Mouse (Mus musculus): ENCODE data around the gene Fh1. TPM values are rescaled to one million over a fixed set of nuclear protein-coding genes. Genes with fewer than 3 reads are reported as not detected.

The Fh1 gene
- polyA plus RNA-seq, 1 experiment from 2014 or later = 78.5 TPM

DNA sequence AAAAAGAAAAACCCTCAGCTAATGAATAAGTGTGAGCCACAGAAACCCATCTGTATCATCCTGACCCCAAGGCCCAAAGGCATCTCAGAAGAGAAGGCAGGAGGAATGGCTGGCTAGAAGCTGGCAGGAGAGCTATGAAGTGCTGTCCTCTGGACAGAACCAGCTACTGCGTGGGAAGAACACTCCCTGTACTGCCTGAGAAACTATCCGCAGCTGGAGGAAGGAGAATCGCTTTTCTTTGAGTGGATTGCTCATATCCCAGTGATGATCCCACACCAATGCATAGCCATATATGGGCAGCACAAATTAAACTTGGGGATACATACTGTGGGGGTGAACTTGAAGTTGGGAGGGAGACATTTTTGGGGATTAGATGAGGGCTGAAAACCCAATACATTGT is 16.7 kb downstream of the Fh1 start:
- peaks cover 44% of the 10 kb centered on the region for H3K36me3 ChIP-seq
- no peak overlapping the region for H3K9ac ChIP-seq
- H3K4me1 ChIP-seq = no peaks in the 10 kb centered on the region
- ATAC-seq (ENCODE audit: low FRiP score, low read depth) = no peak
- H3K4me3 ChIP-seq = no peak overlapping the region
- H3K9me3 ChIP-seq = no peaks in the 10 kb centered on the region
- H3K4me2 ChIP-seq (replicated peaks) = no peak overlapping the region
- H3K27me3 ChIP-seq (replicated peaks) = no peaks in the 10 kb centered on the region
- WGBS = over 99% methylated on average over 3 of the region's 3 CpGs
- H3K27ac ChIP-seq = no peak overlapping the region

DNA sequence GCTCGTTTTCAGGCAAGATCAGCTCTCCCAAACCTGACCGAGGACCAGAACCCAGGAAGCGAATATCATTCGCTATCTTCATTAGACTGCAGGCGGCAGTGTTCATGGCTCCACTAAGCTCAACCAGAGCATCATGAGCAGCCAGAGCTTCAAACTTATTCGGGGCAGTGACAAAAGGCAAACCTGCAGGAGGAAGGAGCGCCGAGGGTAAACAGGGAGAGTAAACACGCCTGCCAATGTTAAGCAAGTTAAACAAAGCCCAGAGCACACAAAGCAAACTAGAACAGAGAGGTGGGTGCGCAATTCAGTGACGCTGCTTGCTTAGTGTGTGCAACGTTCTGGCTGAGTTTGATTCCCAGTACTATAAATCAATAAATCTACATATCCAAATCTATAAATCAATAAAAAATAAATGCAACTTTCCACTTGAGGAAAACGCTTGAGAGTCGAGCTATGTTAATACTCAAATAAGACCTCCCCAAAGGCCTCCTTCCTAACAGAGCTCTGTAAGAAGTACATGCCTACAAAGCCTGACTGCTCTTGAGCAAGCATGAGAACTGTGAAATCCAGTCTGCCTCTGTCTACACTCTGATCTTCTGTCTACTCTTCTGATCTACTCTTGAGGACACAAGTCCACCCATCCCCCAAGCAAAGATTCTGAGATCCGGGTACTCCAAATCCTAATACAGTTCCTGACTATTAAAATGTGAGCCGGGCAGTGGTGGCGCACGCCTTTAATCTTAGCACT is 17.4 kb downstream of the Fh1 start:
- H3K36me3 ChIP-seq = peaks cover 46% of the 10 kb centered on the region
- H3K4me3 ChIP-seq = no peak overlapping the region
- H3K9me3 ChIP-seq = no peaks in the 10 kb centered on the region
- no peak overlapping the region for H3K9ac ChIP-seq
- no peak for ATAC-seq (ENCODE audit: low FRiP score, low read depth)
- H3K4me2 ChIP-seq (replicated peaks) = no peak overlapping the region
- H3K4me1 ChIP-seq = no peaks in the 10 kb centered on the region
- WGBS = 93% methylated on average over 18 of the region's 18 CpGs
- no peak overlapping the region for H3K27ac ChIP-seq
- no peaks in the 10 kb centered on the region for H3K27me3 ChIP-seq (replicated peaks)

DNA sequence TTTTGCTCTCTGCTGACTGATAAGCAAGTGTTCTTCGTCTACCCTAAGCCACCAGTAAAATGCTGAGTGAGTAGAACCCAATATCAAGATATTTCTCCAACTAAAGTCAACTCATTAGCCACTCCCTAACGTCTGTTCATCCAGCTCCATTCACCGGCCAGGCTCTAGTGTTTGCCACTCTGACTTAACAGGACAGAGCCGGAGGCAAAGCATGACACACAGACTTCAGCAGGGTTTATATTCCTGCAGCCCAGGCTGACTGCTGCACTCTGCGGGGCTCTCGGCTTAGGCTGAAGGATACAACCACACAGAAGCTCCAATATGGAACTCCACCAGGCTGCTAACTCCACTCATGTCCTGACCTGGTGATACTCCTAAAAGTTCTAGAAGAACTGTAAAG is 18.1 kb downstream of the Fh1 start:
- H3K4me3 ChIP-seq = no peak overlapping the region
- H3K27me3 ChIP-seq (replicated peaks) = no peaks in the 10 kb centered on the region
- no peak overlapping the region for H3K4me2 ChIP-seq (replicated peaks)
- ATAC-seq (ENCODE audit: low FRiP score, low read depth) = no peak
- no peaks in the 10 kb centered on the region for H3K9me3 ChIP-seq
- H3K4me1 ChIP-seq = no peaks in the 10 kb centered on the region
- peaks cover 50% of the 10 kb centered on the region for H3K36me3 ChIP-seq
- H3K9ac ChIP-seq = no peak overlapping the region
- no peak overlapping the region for H3K27ac ChIP-seq
- 95% methylated on average over 6 of the region's 6 CpGs for WGBS

DNA sequence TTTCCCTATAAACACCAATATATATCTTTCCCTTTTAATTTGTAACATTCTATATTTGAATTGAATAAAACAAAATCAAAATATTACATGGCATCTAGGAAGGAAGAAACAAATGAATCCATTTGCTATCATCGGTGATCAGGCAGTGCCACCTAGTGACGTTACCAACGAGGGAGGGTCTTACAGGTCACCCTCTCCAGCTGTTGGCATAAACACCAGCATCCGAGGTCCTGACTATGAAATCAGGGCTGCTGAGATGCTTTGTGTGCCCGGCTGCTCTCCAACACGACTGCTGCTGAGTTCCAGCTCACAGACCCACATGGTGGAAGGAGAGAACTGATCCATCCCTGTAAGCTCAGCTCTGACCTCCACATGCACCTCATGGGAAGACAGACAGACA is 22.0 kb downstream of the Fh1 start:
- H3K4me2 ChIP-seq (replicated peaks) = no peak overlapping the region
- H3K4me3 ChIP-seq = no peak overlapping the region
- H3K27ac ChIP-seq = no peak overlapping the region
- H3K4me1 ChIP-seq = no peaks in the 10 kb centered on the region
- H3K27me3 ChIP-seq (replicated peaks) = no peaks in the 10 kb centered on the region
- peaks cover 45% of the 10 kb centered on the region for H3K36me3 ChIP-seq
- H3K9ac ChIP-seq = no peak overlapping the region
- no peak for ATAC-seq (ENCODE audit: low FRiP score, low read depth)
- no peaks in the 10 kb centered on the region for H3K9me3 ChIP-seq
- 81% methylated on average over 6 of the region's 6 CpGs for WGBS

DNA sequence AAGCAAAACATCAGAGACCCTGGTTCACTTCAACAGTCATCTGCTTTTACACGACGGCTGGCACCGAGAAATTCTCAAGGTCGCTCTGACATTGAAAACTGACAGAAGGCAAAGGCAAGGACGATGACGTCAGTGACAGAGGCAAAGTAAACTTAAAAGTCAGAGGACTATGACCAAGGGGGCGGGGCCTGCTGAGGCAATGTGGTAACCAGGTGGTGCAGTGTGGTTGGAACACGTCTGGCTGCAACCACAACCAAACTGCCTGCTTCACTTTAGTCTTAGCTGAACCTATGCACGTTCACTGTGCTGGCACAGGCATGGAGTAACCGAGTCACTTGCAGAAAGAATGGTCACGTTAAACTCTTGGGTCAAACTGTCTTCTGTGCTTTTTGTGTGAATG is 23.2 kb downstream of the Fh1 start:
- Histone ChIP-seq H3K27me3 (replicated peaks) (no peaks in the 10 kb centered on the region), H3K36me3 (peaks cover 36% of the 10 kb centered on the region), H3K4me1 (no peaks in the 10 kb centered on the region), H3K4me3 (no peak overlapping the region), H3K27ac (no peak overlapping the region), H3K9me3 (no peaks in the 10 kb centered on the region), H3K9ac (no peak overlapping the region), H3K4me2 (replicated peaks) (no peak overlapping the region)
- 90% methylated on average over 11 of the region's 11 CpGs for WGBS
- ATAC-seq (ENCODE audit: low FRiP score, low read depth) = no peak

- H3K27ac ChIP-seq = no peak overlapping the region
- H3K4me1 ChIP-seq = no peaks in the 10 kb centered on the region
- H3K4me2 ChIP-seq (replicated peaks) = no peak overlapping the region
- ATAC-seq (ENCODE audit: low FRiP score, low read depth) = no peak
- H3K9ac ChIP-seq = no peak overlapping the region
- no peak overlapping the region for H3K4me3 ChIP-seq
- H3K9me3 ChIP-seq = no peaks in the 10 kb centered on the region
- WGBS = 89% methylated on average over 1 of the region's 1 CpGs
- H3K27me3 ChIP-seq (replicated peaks) = no peaks in the 10 kb centered on the region
- H3K36me3 ChIP-seq = no peaks in the 10 kb centered on the region
Observed at GRCm38 (mm10) chr1:175592832-175593231, 32.6 kb downstream of the Fh1 start.

DNA sequence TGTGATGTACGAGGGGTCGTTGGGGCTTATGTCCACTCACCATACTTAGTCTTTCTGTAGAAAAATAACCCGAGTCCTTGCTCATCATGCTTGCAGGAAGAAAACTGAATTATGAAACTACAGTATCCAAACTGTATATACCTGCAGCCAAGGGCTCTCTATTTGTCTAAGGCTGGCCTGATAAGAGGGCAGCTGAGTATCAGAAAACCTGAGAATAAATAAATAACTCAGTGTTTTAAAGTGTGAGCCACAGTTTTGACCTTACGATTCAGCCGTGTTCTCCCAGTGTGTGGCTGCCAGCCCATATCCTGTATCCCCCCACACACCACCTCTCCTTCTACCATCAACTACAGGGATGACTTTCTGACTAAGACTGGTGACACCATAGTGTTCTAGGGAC is 38.8 kb downstream of the Fh1 start:
- Histone ChIP-seq H3K27me3 (replicated peaks) (no peaks in the 10 kb centered on the region), H3K4me2 (replicated peaks) (no peak overlapping the region), H3K4me1 (no peaks in the 10 kb centered on the region), H3K27ac (no peak overlapping the region), H3K9ac (no peak overlapping the region), H3K4me3 (no peak overlapping the region), H3K36me3 (no peaks in the 10 kb centered on the region), H3K9me3 (no peaks in the 10 kb centered on the region)
- no peak for ATAC-seq (ENCODE audit: low FRiP score, low read depth)
- WGBS = 91% methylated on average over 5 of the region's 5 CpGs

DNA sequence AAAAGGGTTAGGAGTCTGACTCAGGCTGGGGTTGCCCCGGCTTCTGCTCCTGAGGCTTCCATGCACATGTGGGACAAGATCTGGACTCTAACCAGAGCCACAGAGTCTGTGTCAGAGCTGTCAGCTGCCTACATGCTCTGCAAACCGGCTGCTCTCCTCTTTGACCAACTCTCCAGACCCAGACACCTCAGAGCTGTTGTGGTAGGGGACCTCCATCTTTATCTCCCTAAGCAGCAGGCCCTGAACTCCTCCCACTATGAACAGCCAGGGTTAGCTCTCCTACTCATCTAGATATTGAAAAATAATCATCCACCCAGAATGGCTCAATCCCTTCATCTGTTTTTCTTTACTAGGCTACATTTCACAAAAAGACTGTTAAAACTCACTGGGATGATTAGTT is 40.2 kb downstream of the Fh1 start:
- Histone ChIP-seq H3K4me1 (no peaks in the 10 kb centered on the region), H3K9ac (no peak overlapping the region), H3K4me2 (replicated peaks) (no peak overlapping the region), H3K36me3 (no peaks in the 10 kb centered on the region), H3K27me3 (replicated peaks) (no peaks in the 10 kb centered on the region), H3K9me3 (no peaks in the 10 kb centered on the region), H3K4me3 (no peak overlapping the region), H3K27ac (no peak overlapping the region)
- no peak for ATAC-seq (ENCODE audit: low FRiP score, low read depth)
- 76% methylated on average over 2 of the region's 2 CpGs for WGBS

GRCm38 (mm10) chr1:175582799-175583198 is 42.6 kb downstream of the Fh1 start:
- H3K4me1 ChIP-seq = no peaks in the 10 kb centered on the region
- H3K9ac ChIP-seq = no peak overlapping the region
- WGBS = 90% methylated on average over 4 of the region's 4 CpGs
- H3K27me3 ChIP-seq (replicated peaks) = no peaks in the 10 kb centered on the region
- H3K36me3 ChIP-seq = no peaks in the 10 kb centered on the region
- H3K4me3 ChIP-seq = no peak overlapping the region
- no peaks in the 10 kb centered on the region for H3K9me3 ChIP-seq
- no peak for ATAC-seq (ENCODE audit: low FRiP score, low read depth)
- no peak overlapping the region for H3K4me2 ChIP-seq (replicated peaks)
- no peak overlapping the region for H3K27ac ChIP-seq

GRCm38 (mm10) chr1:175580346-175580745 is 45.1 kb downstream of the Fh1 start:
- ATAC-seq (ENCODE audit: low FRiP score, low read depth) = no peak

GRCm38 (mm10) chr1:175579598-175580235 is 45.7 kb downstream of the Fh1 start:
- H3K27ac ChIP-seq = no peak overlapping the region
- H3K4me2 ChIP-seq (replicated peaks) = no peak overlapping the region
- H3K27me3 ChIP-seq (replicated peaks) = no peaks in the 10 kb centered on the region
- H3K9ac ChIP-seq = no peak overlapping the region
- H3K9me3 ChIP-seq = no peaks in the 10 kb centered on the region
- ATAC-seq (ENCODE audit: low FRiP score, low read depth) = no peak
- no peaks in the 10 kb centered on the region for H3K4me1 ChIP-seq
- WGBS = 85% methylated on average over 9 of the region's 9 CpGs
- H3K4me3 ChIP-seq = no peak overlapping the region
- no peaks in the 10 kb centered on the region for H3K36me3 ChIP-seq

More at GRCm38 (mm10) chr1:175580346-175580745, 45.1 kb downstream of the Fh1 start:
- H3K9me3 ChIP-seq = no peaks in the 10 kb centered on the region
- H3K27me3 ChIP-seq (replicated peaks) = no peaks in the 10 kb centered on the region
- WGBS = 89% methylated on average over 7 of the region's 7 CpGs
- H3K9ac ChIP-seq = no peak overlapping the region
- H3K4me3 ChIP-seq = no peak overlapping the region
- H3K4me2 ChIP-seq (replicated peaks) = no peak overlapping the region
- no peaks in the 10 kb centered on the region for H3K4me1 ChIP-seq
- H3K27ac ChIP-seq = no peak overlapping the region
- no peaks in the 10 kb centered on the region for H3K36me3 ChIP-seq

- H3K27me3 ChIP-seq (replicated peaks) = no peaks in the 10 kb centered on the region
- no peak overlapping the region for H3K9ac ChIP-seq
- H3K4me3 ChIP-seq = no peak overlapping the region
- H3K36me3 ChIP-seq = no peaks in the 10 kb centered on the region
- 81% methylated on average over 2 of the region's 2 CpGs for WGBS
- no peaks in the 10 kb centered on the region for H3K9me3 ChIP-seq
- no peaks in the 10 kb centered on the region for H3K4me1 ChIP-seq
- H3K27ac ChIP-seq = no peak overlapping the region
- no peak for ATAC-seq (ENCODE audit: low FRiP score, low read depth)
- H3K4me2 ChIP-seq (replicated peaks) = no peak overlapping the region
Observed at GRCm38 (mm10) chr1:175578425-175579096, 46.9 kb downstream of the Fh1 start.
